Mouse (Mus musculus) brain, embryonic 14.5 days (tissue): ENCODE measurements around the gene Btbd11.

Experiments used
- CTCF ChIP-seq: fragments of 200-500 bp; IDR thresholded peaks from 2 replicates; pipeline ENCODE4 v1.5.1; 2012; ENCODE audit warnings: inconsistent platforms, mild to moderate bottlenecking, moderate library complexity, borderline replicate concordance; ENCODE audit not compliant: insufficient read depth, insufficient read length; ENCODE audit errors: extremely low read depth
- POLR2A ChIP-seq: fragments of 200-500 bp; IDR thresholded peaks from 2 replicates; pipeline ENCODE4 v1.6.1; 2012; ENCODE audit warnings: mild to moderate bottlenecking, inconsistent platforms, borderline replicate concordance; ENCODE audit not compliant: poor library complexity, insufficient read depth, insufficient read length, severe bottlenecking; ENCODE audit errors: extremely low read depth

DNA sequence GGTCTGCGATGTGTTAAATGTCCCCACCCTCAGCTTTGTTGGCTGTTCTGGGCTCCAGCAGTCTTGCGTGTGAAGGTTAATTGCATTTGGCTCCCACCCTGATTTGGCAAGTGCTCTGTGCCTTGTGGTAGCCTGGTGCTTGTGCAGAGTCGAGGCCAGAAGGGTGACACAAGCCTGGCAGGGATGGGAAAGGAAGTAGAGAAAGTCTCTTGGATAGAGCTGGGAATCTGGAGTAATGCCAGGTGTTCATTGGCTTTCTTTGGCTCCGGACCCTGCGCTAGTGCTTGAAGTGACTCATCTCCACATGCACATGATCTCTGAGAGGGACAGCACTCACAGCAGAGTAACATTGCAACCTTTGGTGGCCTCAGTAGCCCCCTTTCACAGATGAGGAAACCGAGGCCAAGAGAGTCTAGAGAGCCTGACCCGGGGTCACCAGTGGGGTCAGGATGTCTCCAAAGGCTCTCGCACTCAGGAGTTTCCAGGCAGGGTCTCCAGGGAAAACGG is 211.5 kb downstream of the Btbd11 start:
- TF ChIP-seq CTCF (no peak), POLR2A (no peak)
